Mouse (Mus musculus) ES-E14 (cell line): ENCODE data around the gene Ren1.

Experiments used
- CHD2 ChIP-seq: IDR thresholded peaks from 2 replicates; pipeline ENCODE4 v1.6.1; 2014; ENCODE audit warnings: mild to moderate bottlenecking, low read depth, low read length, inconsistent platforms
- HCFC1 ChIP-seq: IDR thresholded peaks from 2 replicates; pipeline ENCODE4 v1.6.1; 2012; ENCODE audit warnings: low read length, inconsistent platforms, borderline replicate concordance; ENCODE audit not compliant: insufficient read depth
- MAFK ChIP-seq: IDR thresholded peaks from 2 replicates; pipeline ENCODE4 v1.6.1; 2014; ENCODE audit warnings: mild to moderate bottlenecking, low read depth, low read length, inconsistent platforms; ENCODE audit not compliant: insufficient read depth
- ZC3H11A ChIP-seq: IDR thresholded peaks from 2 replicates; pipeline ENCODE4 v1.6.1; 2012; ENCODE audit warnings: low read depth, mild to moderate bottlenecking, inconsistent platforms, low read length, borderline replicate concordance
- ZNF384 ChIP-seq: IDR thresholded peaks from 2 replicates; pipeline ENCODE4 v1.6.1; 2012; ENCODE audit warnings: low read depth, low read length, inconsistent platforms

- TF ChIP-seq ZNF384 (no peak), HCFC1 (no peak), CHD2 (no peak), MAFK (no peak), ZC3H11A (peak; percentile 42; the same call in 1 of the 2 replicates)
Observed at GRCm38 (mm10) chr1:133307318-133307717, 43.0 kb upstream of the Ren1 start.
